Mouse (Mus musculus): ENCODE data around the gene Olfr1057.

GRCm38 (mm10) chr2:86362369-86362768 is 15.8 kb downstream of the Olfr1057 start, which contains the start of gene Olfr1056:
- TF ChIP-seq CTCF (IDR thresholded peaks at IDR 0.05), result no peak
- TF ChIP-seq EP300 (IDR thresholded peaks at IDR 0.05), result no peak

Measured in lung, postnatal 0 days (tissue).